Mouse (Mus musculus) fat pad, adult 2 months (tissue): ENCODE data around the gene Ednrb.

ENCODE experiments used
- DNase-seq: peaks from one replicate; pipeline ENCODE4 v3.0.0-alpha.2; 2011; ENCODE audit warnings: low read depth, low spot score; ENCODE audit errors: extremely low read depth

The Ednrb gene

DNA sequence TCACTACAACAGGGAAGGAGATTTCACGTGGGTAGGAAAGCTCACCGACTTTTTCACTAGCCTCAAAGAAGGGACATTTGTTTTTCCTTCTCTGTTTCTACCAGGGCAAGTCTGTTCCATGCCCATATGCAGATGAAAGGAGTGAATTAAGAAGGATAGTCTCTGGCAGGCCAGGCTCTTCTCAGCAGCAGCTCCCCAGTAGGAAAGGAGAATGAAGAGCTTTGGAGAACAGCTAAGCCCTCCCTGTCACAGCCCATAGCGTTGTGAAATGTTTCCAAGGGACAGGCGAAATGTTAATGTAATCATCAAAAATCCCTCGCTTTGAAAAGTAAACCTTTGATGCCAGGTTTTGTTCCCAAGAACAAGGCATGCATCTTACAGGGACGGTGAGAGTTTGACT, 76.7 kb downstream of the Ednrb start:
- no peak for DNase-seq
